Mouse (Mus musculus) cerebellum, adult 2 months (tissue): Measurements from ENCODE around the gene Rabep1.

Experiments
- CTCF ChIP-seq: fragments of 200-500 bp; IDR thresholded peaks from 2 replicates; pipeline ENCODE4 v1.5.1; 2011; ENCODE audit warnings: low read depth, mild to moderate bottlenecking, control low read depth, low read length, moderate library complexity, borderline replicate concordance; ENCODE audit not compliant: insufficient read depth
- POLR2A ChIP-seq: fragments of 200-500 bp; IDR thresholded peaks from 2 replicates; pipeline ENCODE4 v1.6.1; 2011; ENCODE audit warnings: low read length, control low read depth, borderline replicate concordance; ENCODE audit not compliant: insufficient read depth

GRCm38 (mm10) chr11:70860371-70860770 is 15.8 kb downstream of the Rabep1 start:
- no peak for TF ChIP-seq CTCF
- no peak for TF ChIP-seq POLR2A
